Mouse (Mus musculus): ENCODE measurements at regions not wholly inside any gene's neighbourhood (a gene's known extent, or its start where the extent isn't known, plus 50 kb on each side); places are given as distances from the start of the nearest gene placed in this dataset.

GRCm38 (mm10) chr17:45934002-45934401 lies 98.2 kb downstream of the Vegfa start:
- no peak overlapping the region for H3K4me3 ChIP-seq (ENCODE audit: insufficient read depth, low read depth, low read length)
- no peak overlapping the region for H3K27ac ChIP-seq (ENCODE audit: insufficient read depth, low read depth, low read length)
- no peak for TF ChIP-seq POLR2A (IDR thresholded peaks at IDR 0.05; ENCODE audit: insufficient read depth, low read depth, low read length)
- no peak for TF ChIP-seq CTCF (IDR thresholded peaks at IDR 0.05; ENCODE audit: insufficient read depth, low read depth, low read length)
- H3K4me1 ChIP-seq (ENCODE audit: control insufficient read depth, insufficient read depth, low read length) = 0 out of 2 replicates have a peak, but pooled peaks cover 4% of the 10 kb centered on the region
- 66% methylated on average over 2 of the region's 2 CpGs for WGBS

- TF ChIP-seq POLR2A (IDR thresholded peaks at IDR 0.05; ENCODE audit: insufficient read depth, low read depth, low read length) (no peak), CTCF (IDR thresholded peaks at IDR 0.05; ENCODE audit: insufficient read depth, low read depth, low read length) (no peak)
- no peak overlapping the region for H3K27ac ChIP-seq (ENCODE audit: insufficient read depth, low read depth, low read length)
- WGBS = 63% methylated on average over 10 of the region's 10 CpGs
These were observed 99.1 kb downstream of the Vegfa start for GRCm38 (mm10) chr17:45933034-45933433.

GRCm38 (mm10) chr17:45932611-45933010 lies 99.6 kb downstream of the Vegfa start:
- Histone ChIP-seq H3K27ac (ENCODE audit: insufficient read depth, low read depth, low read length) (no peak overlapping the region), H3K4me1 (ENCODE audit: control insufficient read depth, insufficient read depth, low read length) (0 out of 2 replicates have a peak, but pooled peaks cover 4% of the 10 kb centered on the region), H3K4me3 (ENCODE audit: insufficient read depth, low read depth, low read length) (no peak overlapping the region)
- TF ChIP-seq CTCF (IDR thresholded peaks at IDR 0.05; ENCODE audit: insufficient read depth, low read depth, low read length) (no peak), POLR2A (IDR thresholded peaks at IDR 0.05; ENCODE audit: insufficient read depth, low read depth, low read length) (no peak)
- WGBS = 76% methylated on average over 6 of the region's 6 CpGs

More at GRCm38 (mm10) chr17:45933034-45933433, 99.1 kb downstream of the Vegfa start:
- Histone ChIP-seq H3K4me1 (ENCODE audit: control insufficient read depth, insufficient read depth, low read length) (0 out of 2 replicates have a peak, but pooled peaks cover 4% of the 10 kb centered on the region), H3K4me3 (ENCODE audit: insufficient read depth, low read depth, low read length) (no peak overlapping the region)

- 82% methylated on average over 7 of the region's 7 CpGs for WGBS
- Histone ChIP-seq H3K27ac (ENCODE audit: insufficient read depth, low read depth, low read length) (no peak overlapping the region), H3K4me1 (ENCODE audit: control insufficient read depth, insufficient read depth, low read length) (0 out of 2 replicates have a peak, but pooled peaks cover 8% of the 10 kb centered on the region), H3K4me3 (ENCODE audit: insufficient read depth, low read depth, low read length) (no peak overlapping the region)
- no peak for TF ChIP-seq CTCF (IDR thresholded peaks at IDR 0.05; ENCODE audit: insufficient read depth, low read depth, low read length)
- TF ChIP-seq POLR2A (IDR thresholded peaks at IDR 0.05; ENCODE audit: insufficient read depth, low read depth, low read length) = no peak
These were observed 102.6 kb downstream of the Vegfa start for GRCm38 (mm10) chr17:45929591-45929990.

- WGBS = 76% methylated on average over 8 of the region's 8 CpGs
- no peak overlapping the region for H3K4me3 ChIP-seq (ENCODE audit: insufficient read depth, low read depth, low read length)
- 0 out of 2 replicates have a peak, but pooled peaks cover 8% of the 10 kb centered on the region for H3K4me1 ChIP-seq (ENCODE audit: control insufficient read depth, insufficient read depth, low read length)
- no peak overlapping the region for H3K27ac ChIP-seq (ENCODE audit: insufficient read depth, low read depth, low read length)
- no peak for TF ChIP-seq CTCF (IDR thresholded peaks at IDR 0.05; ENCODE audit: insufficient read depth, low read depth, low read length)
These were observed 103.2 kb downstream of the Vegfa start for GRCm38 (mm10) chr17:45928903-45929477.

- 84% methylated on average over 4 of the region's 4 CpGs for WGBS
These were observed 104.2 kb downstream of the Vegfa start for GRCm38 (mm10) chr17:45928013-45928412.

GRCm38 (mm10) chr17:45925845-45926244 lies 106.3 kb downstream of the Vegfa start:
- Histone ChIP-seq H3K4me1 (ENCODE audit: control insufficient read depth, insufficient read depth, low read length) (0 out of 2 replicates have a peak, but pooled peaks cover 4% of the 10 kb centered on the region), H3K27ac (ENCODE audit: insufficient read depth, low read depth, low read length) (no peak overlapping the region), H3K4me3 (ENCODE audit: insufficient read depth, low read depth, low read length) (no peak overlapping the region)
- no peak for TF ChIP-seq POLR2A (IDR thresholded peaks at IDR 0.05; ENCODE audit: insufficient read depth, low read depth, low read length)
- no peak for TF ChIP-seq CTCF (IDR thresholded peaks at IDR 0.05; ENCODE audit: insufficient read depth, low read depth, low read length)
- 68% methylated on average over 6 of the region's 6 CpGs for WGBS

More at GRCm38 (mm10) chr17:45928013-45928412, 104.2 kb downstream of the Vegfa start:
- Histone ChIP-seq H3K4me3 (ENCODE audit: insufficient read depth, low read depth, low read length) (no peak overlapping the region), H3K27ac (ENCODE audit: insufficient read depth, low read depth, low read length) (no peak overlapping the region), H3K4me1 (ENCODE audit: control insufficient read depth, insufficient read depth, low read length) (0 out of 2 replicates have a peak, but pooled peaks cover 8% of the 10 kb centered on the region)
- TF ChIP-seq CTCF (IDR thresholded peaks at IDR 0.05; ENCODE audit: insufficient read depth, low read depth, low read length) (no peak), POLR2A (IDR thresholded peaks at IDR 0.05; ENCODE audit: insufficient read depth, low read depth, low read length) (no peak)

GRCm38 (mm10) chr17:45924595-45924994 lies 107.6 kb downstream of the Vegfa start:
- WGBS = 93% methylated on average over 6 of the region's 6 CpGs
- Histone ChIP-seq H3K4me1 (ENCODE audit: control insufficient read depth, insufficient read depth, low read length) (peaks cover 8% of the 10 kb centered on the region; the same call in 1 of the 2 replicates), H3K4me3 (ENCODE audit: insufficient read depth, low read depth, low read length) (no peak overlapping the region), H3K27ac (ENCODE audit: insufficient read depth, low read depth, low read length) (no peak overlapping the region)
- TF ChIP-seq CTCF (IDR thresholded peaks at IDR 0.05; ENCODE audit: insufficient read depth, low read depth, low read length) = no peak
- TF ChIP-seq POLR2A (IDR thresholded peaks at IDR 0.05; ENCODE audit: insufficient read depth, low read depth, low read length) = no peak

GRCm38 (mm10) chr17:45923217-45923730 lies 108.9 kb downstream of the Vegfa start:
- TF ChIP-seq POLR2A (IDR thresholded peaks at IDR 0.05; ENCODE audit: insufficient read depth, low read depth, low read length) = no peak
- TF ChIP-seq CTCF (IDR thresholded peaks at IDR 0.05; ENCODE audit: insufficient read depth, low read depth, low read length) = no peak
- no peak overlapping the region for H3K27ac ChIP-seq (ENCODE audit: insufficient read depth, low read depth, low read length)
- no peak overlapping the region for H3K4me3 ChIP-seq (ENCODE audit: insufficient read depth, low read depth, low read length)
- H3K4me1 ChIP-seq (ENCODE audit: control insufficient read depth, insufficient read depth, low read length) = peaks cover 12% of the 10 kb centered on the region
- whole genome bisulfite sequencing = 87% methylated on average over 8 of the region's 8 CpGs
